Mouse (Mus musculus): Measurements from ENCODE around the gene Tmem132d.

DNA sequence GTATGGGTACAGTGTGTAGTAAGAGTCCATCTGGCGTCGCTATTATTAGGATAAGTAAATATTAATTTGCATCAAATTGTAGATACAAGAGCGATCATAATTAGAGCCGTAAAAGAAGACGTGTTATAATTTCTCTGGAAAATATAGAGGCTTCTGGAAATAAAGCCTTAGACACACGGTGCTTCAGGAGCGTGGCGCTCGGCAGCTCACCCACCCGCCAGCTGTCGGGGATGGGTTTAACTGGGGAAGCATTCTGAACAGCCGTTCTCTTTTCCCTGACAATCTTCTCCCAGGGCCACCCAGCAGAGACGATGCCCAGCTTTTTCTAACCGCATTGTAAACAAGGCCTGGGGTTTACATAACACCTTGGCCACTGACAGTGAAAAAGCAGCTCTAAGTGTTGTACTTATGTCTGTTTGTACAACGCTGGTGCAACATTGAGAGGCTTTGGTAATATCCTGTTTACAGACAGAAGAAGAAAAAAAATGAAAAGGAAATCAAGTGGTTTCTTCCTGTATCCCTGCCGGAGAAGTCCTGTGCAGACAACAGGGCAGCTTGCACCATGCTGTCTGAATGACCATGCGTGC, 476.3 kb downstream of the Tmem132d start:
- TF ChIP-seq CTCF (IDR thresholded peaks at IDR 0.05; ENCODE audit: low read depth, low read length) (no peak), POLR2A (IDR thresholded peaks at IDR 0.05; ENCODE audit: borderline replicate concordance, low read depth, low read length) (no peak)

All from bone marrow macrophage, adult 2 months (primary cell).